Mouse (Mus musculus) left cerebral cortex, postnatal 4 days (tissue): Measurements from ENCODE around the gene Gm17617. TPM values are rescaled to one million over a fixed set of nuclear protein-coding genes. Genes with fewer than 3 reads are reported as not detected.

Source experiments
- DNase-seq: peaks from one replicate; pipeline ENCODE4 v3.0.0-alpha.2; 2022
- intact Hi-C: fragments of 180-260 bp; cut with DNase I; formaldehyde crosslinking; loops from one replicate; pipeline ENCODE4 v1.15.1; 2025
- total RNA-seq, 2 experiments: library from RNA; stranded (reverse); gene quantifications; 2 replicates each; pipeline ENCODE4 v1.2.3; 2021

Gm17617 gene
- total RNA-seq: not detected

- intact Hi-C loops: no loop called here
- no peak for DNase-seq
These were observed at the start of gene Gm17617 for GRCm38 (mm10) chr13:55133448-55133847. TSS of gene Gm17617 (minus strand) at chr13:55133548.

- intact Hi-C loops: no loop called here
These were observed 49.0 kb upstream of the Gm17617 start for GRCm38 (mm10) chr13:55182173-55182894.

GRCm38 (mm10) chr13:55181786-55182172 is 48.4 kb upstream of the Gm17617 start:
- intact Hi-C loops: no loop called here
- no peak for DNase-seq

More at GRCm38 (mm10) chr13:55182173-55182894, 49.0 kb upstream of the Gm17617 start:
- DNase-seq: peak; percentile 61

- DNase-seq: no peak
These were observed 46.2 kb upstream of the Gm17617 start for GRCm38 (mm10) chr13:55179591-55179990.

GRCm38 (mm10) chr13:55178556-55178955 is 45.2 kb upstream of the Gm17617 start:
- intact Hi-C loops: loop anchor here (5.0 to 10.0 kb wide), 2 partner anchors 381 to 464 kb away; no protein-coding TSS in a partner anchor
- peak; percentile 75 for DNase-seq

More at GRCm38 (mm10) chr13:55179591-55179990, 46.2 kb upstream of the Gm17617 start:
- intact Hi-C loops: loop anchor here (5.0 to 10.0 kb wide), 2 partner anchors 382 to 465 kb away; no protein-coding TSS in a partner anchor

- intact Hi-C loops: loop anchor here (5.0 to 10.0 kb wide), 2 partner anchors 381 to 463 kb away; no protein-coding TSS in a partner anchor
- DNase-seq: no peak
These were observed 44.7 kb upstream of the Gm17617 start for GRCm38 (mm10) chr13:55177903-55178496.

- DNase-seq: no peak
- intact Hi-C loops: loop anchor here (5.0 to 10.0 kb wide), 2 partner anchors 379 to 461 kb away; no protein-coding TSS in a partner anchor
These were observed 42.9 kb upstream of the Gm17617 start for GRCm38 (mm10) chr13:55176265-55176664.

GRCm38 (mm10) chr13:55174347-55174746 is 41.0 kb upstream of the Gm17617 start:
- DNase-seq: no peak
- intact Hi-C loops: loop anchor here (10.0 kb wide), 1 partner anchor 460 kb away; no protein-coding TSS in a partner anchor

GRCm38 (mm10) chr13:55172336-55172770 is 39.0 kb upstream of the Gm17617 start:
- intact Hi-C loops: loop anchor here (10.0 kb wide), 1 partner anchor 458 kb away; no protein-coding TSS in a partner anchor

GRCm38 (mm10) chr13:55171517-55172335 is 38.4 kb upstream of the Gm17617 start:
- intact Hi-C loops: loop anchor here (10.0 kb wide), 1 partner anchor 457 kb away; no protein-coding TSS in a partner anchor
- DNase-seq: peak; percentile 87

More at GRCm38 (mm10) chr13:55172336-55172770, 39.0 kb upstream of the Gm17617 start:
- DNase-seq: no peak

GRCm38 (mm10) chr13:55168958-55169369 is 35.6 kb upstream of the Gm17617 start:
- peak; percentile 93 for DNase-seq
- intact Hi-C loops: no loop called here

GRCm38 (mm10) chr13:55168255-55168654 is 34.9 kb upstream of the Gm17617 start:
- no peak for DNase-seq
- intact Hi-C loops: no loop called here

- no peak for DNase-seq
- intact Hi-C loops: no loop called here
These were observed 34.5 kb upstream of the Gm17617 start for GRCm38 (mm10) chr13:55167798-55168197.

- intact Hi-C loops: no loop called here
- DNase-seq: no peak
These were observed 33.7 kb upstream of the Gm17617 start for GRCm38 (mm10) chr13:55166806-55167725.

- intact Hi-C loops: no loop called here
- no peak for DNase-seq
These were observed 32.5 kb upstream of the Gm17617 start for GRCm38 (mm10) chr13:55165831-55166339.

- DNase-seq: no peak
- intact Hi-C loops: no loop called here
These were observed 30.2 kb upstream of the Gm17617 start for GRCm38 (mm10) chr13:55163553-55163952.

- no peak for DNase-seq
- intact Hi-C loops: no loop called here
These were observed 29.0 kb upstream of the Gm17617 start for GRCm38 (mm10) chr13:55162365-55162764.

GRCm38 (mm10) chr13:55153951-55154350 is 20.6 kb upstream of the Gm17617 start:
- intact Hi-C loops: no loop called here
- no peak for DNase-seq
